Mouse (Mus musculus): ENCODE data around the gene Trpm1. TPM values are rescaled to one million over a fixed set of nuclear protein-coding genes. Genes with fewer than 3 reads are reported as not detected.

Trpm1 gene
- polyA plus RNA-seq, 1 experiment = 2.4 TPM

DNA sequence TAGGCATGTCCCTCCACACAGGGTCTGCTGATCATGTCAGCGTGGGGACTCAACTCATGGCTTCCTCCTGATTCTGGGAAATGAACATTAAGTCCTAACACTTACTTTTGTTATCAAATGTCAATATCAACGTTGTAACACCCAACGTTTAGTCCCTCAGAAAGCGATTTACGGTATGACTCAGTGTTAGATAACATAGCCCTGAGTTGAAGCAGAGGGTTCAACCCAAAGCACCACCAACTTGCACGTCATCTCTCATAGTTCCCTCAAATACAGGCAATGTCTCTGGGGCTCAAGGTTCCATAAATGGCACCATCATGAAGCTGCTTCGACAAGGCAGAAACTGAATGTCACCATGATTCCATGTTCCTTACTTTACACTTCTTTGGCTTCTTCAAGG lies 96.8 kb downstream of the Trpm1 start:
- Histone ChIP-seq H3K36me3 (ENCODE audit: control insufficient read depth, insufficient read depth, low read length, poor library complexity, severe bottlenecking) (no peaks in the 10 kb centered on the region), H3K4me1 (ENCODE audit: control insufficient read depth, insufficient read depth, low read length) (no peaks in the 10 kb centered on the region), H3K4me3 (ENCODE audit: low read depth, low read length) (no peak overlapping the region), H3K27me3 (ENCODE audit: control insufficient read depth, insufficient read depth, low read length, poor library complexity, severe bottlenecking) (no peaks in the 10 kb centered on the region), H3K9ac (ENCODE audit: low read depth, poor library complexity, severe bottlenecking) (no peak overlapping the region), H3K9me3 (replicated peaks; ENCODE audit: control insufficient read depth, insufficient read depth, low read length, poor library complexity, severe bottlenecking) (no peaks in the 10 kb centered on the region), H3K27ac (ENCODE audit: insufficient read depth, low read length) (no peak overlapping the region)
- TF ChIP-seq POLR2A (IDR thresholded peaks at IDR 0.05; ENCODE audit: insufficient read depth, low read length) (no peak), CTCF (IDR thresholded peaks at IDR 0.05; ENCODE audit: low read depth, low read length) (no peak), EP300 (IDR thresholded peaks at IDR 0.05; ENCODE audit: insufficient read depth, low read depth, low read length) (no peak)

GRCm38 (mm10) chr7:64253736-64254135 lies 100.1 kb downstream of the Trpm1 start:
- Histone ChIP-seq H3K4me3 (ENCODE audit: low read depth, low read length) (no peak overlapping the region), H3K36me3 (ENCODE audit: control insufficient read depth, insufficient read depth, low read length, poor library complexity, severe bottlenecking) (no peaks in the 10 kb centered on the region), H3K9ac (ENCODE audit: low read depth, poor library complexity, severe bottlenecking) (no peak overlapping the region), H3K27me3 (ENCODE audit: control insufficient read depth, insufficient read depth, low read length, poor library complexity, severe bottlenecking) (no peaks in the 10 kb centered on the region), H3K9me3 (replicated peaks; ENCODE audit: control insufficient read depth, insufficient read depth, low read length, poor library complexity, severe bottlenecking) (no peaks in the 10 kb centered on the region), H3K27ac (ENCODE audit: insufficient read depth, low read length) (no peak overlapping the region), H3K4me1 (ENCODE audit: control insufficient read depth, insufficient read depth, low read length) (no peaks in the 10 kb centered on the region)
- TF ChIP-seq CTCF (IDR thresholded peaks at IDR 0.05; ENCODE audit: low read depth, low read length) (no peak), POLR2A (IDR thresholded peaks at IDR 0.05; ENCODE audit: insufficient read depth, low read length) (no peak), EP300 (IDR thresholded peaks at IDR 0.05; ENCODE audit: insufficient read depth, low read depth, low read length) (no peak)

DNA sequence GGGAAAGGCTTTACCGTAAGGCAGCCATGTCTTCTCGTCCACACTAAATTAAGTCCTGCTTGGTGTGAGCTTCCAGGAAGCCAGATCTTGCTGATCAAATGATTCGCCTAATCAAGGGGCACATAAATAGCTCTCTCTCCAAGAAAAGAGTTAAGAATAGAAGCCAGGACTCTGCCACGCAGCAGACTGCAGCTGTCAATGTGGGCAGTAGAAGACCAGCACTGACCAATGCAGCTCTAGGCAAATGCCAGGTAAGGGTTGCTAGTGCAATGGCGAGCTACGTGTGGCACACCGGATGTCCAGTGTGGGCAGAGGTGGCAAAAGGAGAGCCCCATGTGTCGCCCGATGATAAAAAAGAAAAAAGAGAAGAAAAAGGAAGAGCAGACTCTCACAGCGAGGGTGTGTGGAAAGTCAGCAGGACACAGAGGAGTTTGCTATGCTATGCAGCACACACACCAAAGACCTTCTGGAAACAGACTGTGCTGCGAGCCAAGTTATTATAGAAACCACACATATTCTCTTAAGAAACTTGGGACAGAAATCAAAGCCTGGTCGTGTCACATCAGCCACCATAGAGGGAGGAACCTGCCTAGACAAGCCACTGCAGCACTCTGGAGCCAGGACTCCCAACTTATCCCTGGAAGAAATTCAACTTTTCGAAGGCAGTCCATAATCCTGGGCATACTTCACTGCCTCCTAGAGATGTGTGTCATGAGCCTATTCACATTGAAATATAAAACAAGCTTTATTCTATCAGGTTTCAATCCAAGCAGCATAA lies 112.1 kb downstream of the Trpm1 start:
- TF ChIP-seq EP300 (IDR thresholded peaks at IDR 0.05; ENCODE audit: insufficient read depth, low read depth, low read length) (no peak), POLR2A (IDR thresholded peaks at IDR 0.05; ENCODE audit: insufficient read depth, low read length) (no peak), CTCF (IDR thresholded peaks at IDR 0.05; ENCODE audit: low read depth, low read length) (no peak)
- no peaks in the 10 kb centered on the region for H3K36me3 ChIP-seq (ENCODE audit: control insufficient read depth, insufficient read depth, low read length, poor library complexity, severe bottlenecking)
- H3K27ac ChIP-seq (ENCODE audit: insufficient read depth, low read length) = no peak overlapping the region
- no peaks in the 10 kb centered on the region for H3K27me3 ChIP-seq (ENCODE audit: control insufficient read depth, insufficient read depth, low read length, poor library complexity, severe bottlenecking)
- H3K9ac ChIP-seq (ENCODE audit: low read depth, poor library complexity, severe bottlenecking) = no peak overlapping the region
- no peak overlapping the region for H3K4me3 ChIP-seq (ENCODE audit: low read depth, low read length)
- no peaks in the 10 kb centered on the region; the same call in none of the 2 replicates for H3K9me3 ChIP-seq (replicated peaks; ENCODE audit: control insufficient read depth, insufficient read depth, low read length, poor library complexity, severe bottlenecking)
- no peaks in the 10 kb centered on the region for H3K4me1 ChIP-seq (ENCODE audit: control insufficient read depth, insufficient read depth, low read length)

DNA sequence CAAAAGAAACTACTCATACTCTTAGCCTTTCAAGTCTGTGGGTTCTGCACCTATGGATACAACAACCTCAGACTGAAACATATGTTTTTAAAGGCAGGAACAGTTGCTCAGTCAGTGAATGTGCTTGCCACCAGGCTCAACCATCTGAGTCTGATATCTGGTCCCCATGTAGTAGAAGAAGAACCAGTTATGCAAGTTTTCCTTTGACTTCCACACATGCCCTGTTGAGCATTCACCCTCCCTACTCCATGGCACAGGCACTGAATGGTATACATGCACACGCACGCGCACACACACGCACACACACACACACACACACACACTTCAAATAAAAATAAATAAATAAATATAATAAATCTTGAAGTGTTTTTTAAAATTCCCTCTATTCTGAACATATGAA lies 113.0 kb downstream of the Trpm1 start:
- H3K4me3 ChIP-seq (ENCODE audit: low read depth, low read length) = no peak overlapping the region
- TF ChIP-seq CTCF (IDR thresholded peaks at IDR 0.05; ENCODE audit: low read depth, low read length) (no peak), EP300 (IDR thresholded peaks at IDR 0.05; ENCODE audit: insufficient read depth, low read depth, low read length) (no peak), POLR2A (IDR thresholded peaks at IDR 0.05; ENCODE audit: insufficient read depth, low read length) (no peak)
- no peaks in the 10 kb centered on the region for H3K27me3 ChIP-seq (ENCODE audit: control insufficient read depth, insufficient read depth, low read length, poor library complexity, severe bottlenecking)
- peaks cover 1% of the 10 kb centered on the region for H3K4me1 ChIP-seq (ENCODE audit: control insufficient read depth, insufficient read depth, low read length)
- no peak overlapping the region for H3K9ac ChIP-seq (ENCODE audit: low read depth, poor library complexity, severe bottlenecking)
- no peaks in the 10 kb centered on the region; the same call in 1 of the 2 replicates for H3K9me3 ChIP-seq (replicated peaks; ENCODE audit: control insufficient read depth, insufficient read depth, low read length, poor library complexity, severe bottlenecking)
- no peak overlapping the region for H3K27ac ChIP-seq (ENCODE audit: insufficient read depth, low read length)
- H3K36me3 ChIP-seq (ENCODE audit: control insufficient read depth, insufficient read depth, low read length, poor library complexity, severe bottlenecking) = no peaks in the 10 kb centered on the region

- Histone ChIP-seq H3K9me3 (replicated peaks; ENCODE audit: control insufficient read depth, insufficient read depth, low read length, poor library complexity, severe bottlenecking) (no peaks in the 10 kb centered on the region), H3K4me3 (ENCODE audit: low read depth, low read length) (no peak overlapping the region), H3K4me1 (ENCODE audit: control insufficient read depth, insufficient read depth, low read length) (peaks cover 1% of the 10 kb centered on the region), H3K9ac (ENCODE audit: low read depth, poor library complexity, severe bottlenecking) (no peak overlapping the region), H3K27me3 (ENCODE audit: control insufficient read depth, insufficient read depth, low read length, poor library complexity, severe bottlenecking) (no peaks in the 10 kb centered on the region), H3K27ac (ENCODE audit: insufficient read depth, low read length) (no peak overlapping the region), H3K36me3 (ENCODE audit: control insufficient read depth, insufficient read depth, low read length, poor library complexity, severe bottlenecking) (no peaks in the 10 kb centered on the region)
- TF ChIP-seq EP300 (IDR thresholded peaks at IDR 0.05; ENCODE audit: insufficient read depth, low read depth, low read length) = 0 out of 2 replicates have a peak, but pooled peaks have one; percentile 22
- no peak for TF ChIP-seq CTCF (IDR thresholded peaks at IDR 0.05; ENCODE audit: low read depth, low read length)
- no peak for TF ChIP-seq POLR2A (IDR thresholded peaks at IDR 0.05; ENCODE audit: insufficient read depth, low read length)
Observed at GRCm38 (mm10) chr7:64271926-64272325, 118.3 kb downstream of the Trpm1 start.

DNA sequence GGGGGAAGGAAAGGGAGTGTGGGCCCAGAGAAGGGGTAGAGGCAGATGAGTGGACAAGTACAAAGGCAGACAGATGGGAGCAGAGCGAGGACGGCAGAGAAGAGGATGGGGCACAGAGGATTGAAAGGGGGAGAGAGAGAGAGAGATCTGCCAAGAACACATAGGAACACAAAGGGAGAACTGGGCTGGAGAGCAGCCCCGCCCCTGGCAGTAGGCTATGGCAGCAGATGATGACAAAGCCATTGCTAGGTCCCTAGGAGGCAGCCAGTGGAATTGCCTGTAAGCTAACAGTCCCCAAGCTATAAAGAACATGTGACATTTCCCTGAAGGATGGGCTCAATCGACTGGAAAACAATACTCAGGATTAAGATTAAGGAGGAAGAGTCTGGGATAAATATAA lies 121.9 kb downstream of the Trpm1 start:
- Histone ChIP-seq H3K27ac (ENCODE audit: insufficient read depth, low read length) (no peak overlapping the region), H3K9ac (ENCODE audit: low read depth, poor library complexity, severe bottlenecking) (no peak overlapping the region), H3K27me3 (ENCODE audit: control insufficient read depth, insufficient read depth, low read length, poor library complexity, severe bottlenecking) (no peaks in the 10 kb centered on the region), H3K4me1 (ENCODE audit: control insufficient read depth, insufficient read depth, low read length) (peaks cover 1% of the 10 kb centered on the region), H3K4me3 (ENCODE audit: low read depth, low read length) (no peak overlapping the region), H3K9me3 (replicated peaks; ENCODE audit: control insufficient read depth, insufficient read depth, low read length, poor library complexity, severe bottlenecking) (no peaks in the 10 kb centered on the region), H3K36me3 (ENCODE audit: control insufficient read depth, insufficient read depth, low read length, poor library complexity, severe bottlenecking) (no peaks in the 10 kb centered on the region)
- TF ChIP-seq CTCF (IDR thresholded peaks at IDR 0.05; ENCODE audit: low read depth, low read length) (no peak), POLR2A (IDR thresholded peaks at IDR 0.05; ENCODE audit: insufficient read depth, low read length) (no peak), EP300 (IDR thresholded peaks at IDR 0.05; ENCODE audit: insufficient read depth, low read depth, low read length) (no peak)
